Mouse (Mus musculus) heart, postnatal 0 days (tissue): ENCODE measurements at regions not wholly inside any gene's neighbourhood (a gene's known extent, or its start where the extent isn't known, plus 50 kb on each side); places are given as distances from the start of the nearest gene placed in this dataset.

ENCODE experiments used
- ATAC-seq: fragments of 200-750 bp; cut with Nextera tagmentation; 2 replicates; pipeline ENCODE4 v1.8.0; 2017; ENCODE audit warnings: low read depth, moderate number of reproducible peaks, moderate library complexity; ENCODE audit not compliant: insufficient read depth
- DNase-seq: peaks from one replicate; pipeline ENCODE4 v3.0.0-alpha.2; 2016; ENCODE audit warnings: low spot score
- H3K27ac ChIP-seq: fragments of 300-500 bp; sonication (generic); 2 replicates; pipeline ENCODE4 v1.5.1; 2014; ENCODE audit warnings: low read depth, mild to moderate bottlenecking
- H3K27me3 ChIP-seq: fragments of 300-500 bp; sonication (generic); 2 replicates; pipeline ENCODE4 v1.6.1; 2014; ENCODE audit warnings: low read length, mixed read lengths; ENCODE audit not compliant: control insufficient read depth, insufficient read depth
- H3K36me3 ChIP-seq: fragments of 300-500 bp; sonication (generic); replicated peaks from 2 replicates; pipeline ENCODE4 v1.6.1; 2014; ENCODE audit warnings: low read length, mixed read lengths; ENCODE audit not compliant: control insufficient read depth, insufficient read depth
- H3K4me1 ChIP-seq: fragments of 300-500 bp; sonication (generic); 2 replicates; pipeline ENCODE4 v1.6.1; 2014; ENCODE audit warnings: antibody characterized with exemption; ENCODE audit not compliant: control insufficient read depth, insufficient read depth
- H3K4me2 ChIP-seq: fragments of 300-500 bp; sonication (generic); 2 replicates; pipeline ENCODE4 v1.6.1; 2014; ENCODE audit warnings: low read depth, mild to moderate bottlenecking, low read length, moderate library complexity
- H3K4me3 ChIP-seq: fragments of 300-500 bp; sonication (generic); 2 replicates; pipeline ENCODE4 v1.5.1; 2014; ENCODE audit warnings: low read depth, low read length
- H3K9ac ChIP-seq: fragments of 300-500 bp; sonication (generic); replicated peaks from 2 replicates; pipeline ENCODE4 v1.6.1; 2014; ENCODE audit warnings: low read depth, low read length, mixed read lengths
- H3K9me3 ChIP-seq: fragments of 300-500 bp; sonication (generic); replicated peaks from 2 replicates; pipeline ENCODE4 v1.6.1; 2016; ENCODE audit warnings: low read length; ENCODE audit not compliant: control insufficient read depth
- CTCF ChIP-seq: IDR thresholded peaks from 2 replicates; pipeline ENCODE4 v1.5.1; 2016; ENCODE audit warnings: antibody characterized with exemption, control low read depth, low read depth
- EP300 ChIP-seq: IDR thresholded peaks from 2 replicates; pipeline ENCODE4 v1.6.1; 2016; ENCODE audit warnings: antibody characterized with exemption, low read depth
- whole genome bisulfite sequencing: fragments of 180-500 bp; shearing (Covaris S2); extraction: QIAGEN DNeasy Blood & Tissue Kit; methylation state at CpG from one replicate; pipeline ENCODE4 v1.1.7; 2014; 5-methylcytosine and 5-hydroxymethylcytosine counted together

GRCm38 (mm10) chr8:34682221-34682620 is 570.7 kb upstream of the Gm10131 start:
- no peaks in the 10 kb centered on the region for H3K4me1 ChIP-seq
- TF ChIP-seq EP300 (no peak), CTCF (no peak)
- ATAC-seq, result no peak

GRCm38 (mm10) chr8:34679565-34680291 is 568.2 kb upstream of the Gm10131 start:
- H3K9ac ChIP-seq, result no peak overlapping the region
- H3K4me2 ChIP-seq, result peak overlapping the region; percentile 35
- TF ChIP-seq CTCF (no peak), EP300 (no peak)
- no peak; the same call in 1 of the 2 replicates for ATAC-seq
- H3K36me3 ChIP-seq, result no peaks in the 10 kb centered on the region
- peaks cover 4% of the 10 kb centered on the region; the same call in 1 of the 2 replicates for H3K27me3 ChIP-seq
- H3K4me3 ChIP-seq, result no peak overlapping the region
- H3K4me1 ChIP-seq, result no peaks in the 10 kb centered on the region
- peak; percentile 24 for DNase-seq
- no peak overlapping the region for H3K27ac ChIP-seq
- H3K9me3 ChIP-seq, result no peaks in the 10 kb centered on the region
- 25% methylated on average over 14 of the region's 14 CpGs for WGBS

More at GRCm38 (mm10) chr8:34682221-34682620, 570.7 kb upstream of the Gm10131 start:
- DNase-seq, result no peak
- Histone ChIP-seq H3K9me3 (no peaks in the 10 kb centered on the region), H3K4me2 (no peak overlapping the region), H3K36me3 (no peaks in the 10 kb centered on the region), H3K27ac (no peak overlapping the region), H3K4me3 (no peak overlapping the region), H3K9ac (no peak overlapping the region), H3K27me3 (peaks cover 4% of the 10 kb centered on the region; the same call in 1 of the 2 replicates)
- 83% methylated on average over 8 of the region's 8 CpGs for WGBS

GRCm38 (mm10) chr8:34678879-34679278 is 567.3 kb upstream of the Gm10131 start:
- TF ChIP-seq CTCF, result no peak
- TF ChIP-seq EP300, result no peak
- peaks cover 4% of the 10 kb centered on the region; the same call in 1 of the 2 replicates for H3K27me3 ChIP-seq
- ATAC-seq, result no peak
- H3K27ac ChIP-seq, result no peak overlapping the region
- H3K4me2 ChIP-seq, result no peak overlapping the region
- no peaks in the 10 kb centered on the region for H3K36me3 ChIP-seq
- H3K4me1 ChIP-seq, result no peaks in the 10 kb centered on the region
- no peak for DNase-seq
- H3K9ac ChIP-seq, result no peak overlapping the region
- WGBS, result 93% methylated on average over 8 of the region's 8 CpGs
- H3K4me3 ChIP-seq, result no peak overlapping the region
- H3K9me3 ChIP-seq, result no peaks in the 10 kb centered on the region

- Histone ChIP-seq H3K4me2 (no peak overlapping the region), H3K9me3 (no peaks in the 10 kb centered on the region), H3K9ac (no peak overlapping the region), H3K27ac (peak overlapping the region; percentile 6; the same call in 1 of the 2 replicates), H3K4me3 (no peak overlapping the region), H3K27me3 (no peaks in the 10 kb centered on the region), H3K36me3 (no peaks in the 10 kb centered on the region), H3K4me1 (peaks cover 6% of the 10 kb centered on the region; the same call in 1 of the 2 replicates)
- DNase-seq, result no peak
- no peak for ATAC-seq
- TF ChIP-seq EP300, result no peak
- no peak for TF ChIP-seq CTCF
- 22% methylated on average over 3 of the region's 3 CpGs for WGBS
Measured at GRCm38 (mm10) chr8:34671716-34672115, 560.2 kb upstream of the Gm10131 start.

- Histone ChIP-seq H3K9ac (no peak overlapping the region), H3K4me1 (peaks cover 6% of the 10 kb centered on the region; the same call in 1 of the 2 replicates), H3K27ac (peak overlapping the region; percentile 6; the same call in 1 of the 2 replicates), H3K9me3 (no peaks in the 10 kb centered on the region), H3K27me3 (no peaks in the 10 kb centered on the region), H3K36me3 (no peaks in the 10 kb centered on the region), H3K4me2 (no peak overlapping the region), H3K4me3 (no peak overlapping the region)
- no peak for DNase-seq
- 19% methylated on average over 4 of the region's 4 CpGs for WGBS
- no peak for ATAC-seq
- TF ChIP-seq CTCF (no peak), EP300 (no peak)
Measured at GRCm38 (mm10) chr8:34670930-34671715, 559.6 kb upstream of the Gm10131 start.
